7 mouse cellular contexts compared by ENCODE assay signal in the genomic region with DNA sequence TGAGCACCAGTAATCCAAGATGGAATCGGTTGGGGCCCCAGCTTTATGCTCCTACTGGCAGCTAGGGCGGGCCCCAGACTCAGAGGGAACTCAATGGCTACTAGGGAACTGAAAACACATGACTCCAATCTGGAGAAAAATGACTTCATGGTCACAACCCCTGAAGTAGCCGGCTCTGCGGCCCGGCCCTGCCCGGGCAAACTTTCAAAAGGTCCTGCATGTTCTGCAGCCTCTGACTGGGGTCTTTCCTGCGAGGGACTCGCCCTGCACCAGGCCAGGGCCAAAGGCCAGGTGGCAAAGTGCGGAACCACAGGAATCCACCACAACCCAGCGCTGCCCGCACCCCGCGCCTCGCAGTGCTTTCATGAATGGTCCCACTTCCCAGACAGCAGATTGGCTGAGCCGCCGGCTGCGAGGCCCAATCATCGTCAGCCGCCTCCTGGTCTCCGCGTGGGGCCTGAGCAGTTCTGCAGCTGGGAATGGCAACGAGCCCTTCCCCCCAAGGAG.
A peak's percentile ranks its signal among the peaks of the same experiment; 100 is the strongest.
DNase-seq lines count a peak whose midpoint lies in the region; ATAC-seq and TF ChIP-seq lines count a peak whose summit lies in the region.

No protein-coding gene starts in this region.

- peak overlapping the region; percentile 83 for H3K4me2 ChIP-seq in heart, embryonic 13.5 days
- peak overlapping the region; percentile 56 for H3K4me2 ChIP-seq in kidney, postnatal 0 days (ENCODE audit: low read length)
- H3K4me2 ChIP-seq in midbrain, embryonic 16.5 days (ENCODE audit: low read length) = peak overlapping the region; percentile 88
- peak overlapping the region; percentile 84 for H3K4me2 ChIP-seq in stomach, embryonic 16.5 days (ENCODE audit: low read depth, low read length)

- H3K27ac ChIP-seq in forebrain, embryonic 10.5 days = peak overlapping the region; percentile 89
- no peak overlapping the region for H3K27ac ChIP-seq in heart, embryonic 13.5 days (replicated peaks)
- 0 out of 2 replicates have a peak overlapping the region, but pooled peaks have one; percentile 44 for H3K27ac ChIP-seq in kidney, postnatal 0 days
- no peak overlapping the region for H3K27ac ChIP-seq in midbrain, embryonic 16.5 days (ENCODE audit: low read length)
- H3K27ac ChIP-seq in stomach, embryonic 16.5 days (ENCODE audit: low read length) = peak overlapping the region; percentile 53; the same call in 1 of the 2 replicates

- no peaks in the 10 kb centered on the region for H3K36me3 ChIP-seq in forebrain, embryonic 10.5 days (replicated peaks)
- H3K36me3 ChIP-seq in heart, embryonic 13.5 days = no peaks in the 10 kb centered on the region
- no peaks in the 10 kb centered on the region for H3K36me3 ChIP-seq in kidney, postnatal 0 days (ENCODE audit: insufficient read depth, low read length)
- H3K36me3 ChIP-seq in midbrain, embryonic 16.5 days (ENCODE audit: control insufficient read depth, insufficient read depth, low read length) = no peaks in the 10 kb centered on the region
- H3K36me3 ChIP-seq in stomach, embryonic 16.5 days (ENCODE audit: control insufficient read depth, insufficient read depth, low read length) = no peaks in the 10 kb centered on the region

- peak overlapping the region; percentile 76 for H3K9ac ChIP-seq in heart, embryonic 13.5 days
- 0 out of 2 replicates have a peak overlapping the region, but pooled peaks have one; percentile 10 for H3K9ac ChIP-seq in kidney, postnatal 0 days (ENCODE audit: low read depth, low read length)
- peak overlapping the region; percentile 49 for H3K9ac ChIP-seq in midbrain, embryonic 16.5 days (ENCODE audit: low read depth, low read length)
- peak overlapping the region; percentile 63 for H3K9ac ChIP-seq in stomach, embryonic 16.5 days (ENCODE audit: low read length)

- peaks cover 44% of the 10 kb centered on the region for H3K4me1 ChIP-seq in forebrain, embryonic 10.5 days
- H3K4me1 ChIP-seq in heart, embryonic 13.5 days = peaks cover 27% of the 10 kb centered on the region
- H3K4me1 ChIP-seq in kidney, postnatal 0 days (replicated peaks; ENCODE audit: insufficient read depth, low read length) = peaks cover 8% of the 10 kb centered on the region; the same call in 1 of the 2 replicates
- H3K4me1 ChIP-seq in midbrain, embryonic 16.5 days (ENCODE audit: control insufficient read depth, insufficient read depth, low read length) = peaks cover 7% of the 10 kb centered on the region; the same call in 1 of the 2 replicates
- H3K4me1 ChIP-seq in stomach, embryonic 16.5 days (ENCODE audit: control insufficient read depth, insufficient read depth, low read length) = peaks cover 13% of the 10 kb centered on the region

- TF ChIP-seq POLR2A in brain, embryonic 14.5 days (IDR thresholded peaks at IDR 0.05; ENCODE audit: borderline replicate concordance, extremely low read depth, insufficient read depth, insufficient read length, poor library complexity, severe bottlenecking) = no peak

- peak; percentile 95 for DNase-seq in brain, embryonic 14.5 days (ENCODE audit: low read depth)
- DNase-seq in forebrain, embryonic 10.5 days (ENCODE audit: extremely low spot score, low spot score) = peak; percentile 89
- DNase-seq in kidney, postnatal 0 days (ENCODE audit: low spot score) = peak; percentile 89
- peak; percentile 79 for DNase-seq in liver

- peaks cover 39% of the 10 kb centered on the region for H3K27me3 ChIP-seq in forebrain, embryonic 10.5 days (ENCODE audit: poor library complexity, severe bottlenecking)
- H3K27me3 ChIP-seq in heart, embryonic 13.5 days (replicated peaks) = peaks cover 18% of the 10 kb centered on the region
- H3K27me3 ChIP-seq in kidney, postnatal 0 days (ENCODE audit: insufficient read depth, low read length) = no peaks in the 10 kb centered on the region
- no peaks in the 10 kb centered on the region for H3K27me3 ChIP-seq in midbrain, embryonic 16.5 days (ENCODE audit: control insufficient read depth, insufficient read depth, low read depth, low read length)
- no peaks in the 10 kb centered on the region for H3K27me3 ChIP-seq in stomach, embryonic 16.5 days (ENCODE audit: control insufficient read depth, insufficient read depth, low read length)

- WGBS in forebrain, embryonic 10.5 days = under 1% methylated on average over 22 of the region's 22 CpGs
- 2% methylated on average over 22 of the region's 22 CpGs for WGBS in heart, embryonic 13.5 days
- WGBS in kidney, postnatal 0 days = under 1% methylated on average over 22 of the region's 22 CpGs
- under 1% methylated on average over 22 of the region's 22 CpGs for WGBS in midbrain, embryonic 16.5 days
- under 1% methylated on average over 22 of the region's 22 CpGs for WGBS in stomach, embryonic 16.5 days

- no peak for TF ChIP-seq CTCF in brain, embryonic 14.5 days (IDR thresholded peaks at IDR 0.05; ENCODE audit: borderline replicate concordance, extremely low read depth, insufficient read depth, insufficient read length)
- TF ChIP-seq CTCF in kidney, postnatal 0 days (IDR thresholded peaks at IDR 0.05; ENCODE audit: low read depth) = 0 out of 2 replicates have a peak, but pooled peaks have one; percentile 12

- H3K4me3 ChIP-seq in forebrain, embryonic 10.5 days = peak overlapping the region; percentile 50
- H3K4me3 ChIP-seq in heart, embryonic 13.5 days = peak overlapping the region; percentile 48
- H3K4me3 ChIP-seq in kidney, postnatal 0 days (replicated peaks; ENCODE audit: low read depth, low read length) = peak overlapping the region; percentile 11; the same call in 1 of the 2 replicates
- peak overlapping the region; percentile 41 for H3K4me3 ChIP-seq in midbrain, embryonic 16.5 days (ENCODE audit: low read depth, low read length)
- peak overlapping the region; percentile 42 for H3K4me3 ChIP-seq in stomach, embryonic 16.5 days (replicated peaks; ENCODE audit: low read length)

- H3K9me3 ChIP-seq in forebrain, embryonic 10.5 days = no peaks in the 10 kb centered on the region
- H3K9me3 ChIP-seq in heart, embryonic 13.5 days = no peaks in the 10 kb centered on the region
- H3K9me3 ChIP-seq in kidney, postnatal 0 days (replicated peaks; ENCODE audit: low read length) = no peaks in the 10 kb centered on the region
- H3K9me3 ChIP-seq in midbrain, embryonic 16.5 days (replicated peaks; ENCODE audit: control insufficient read depth, low read length, poor library complexity, severe bottlenecking) = no peaks in the 10 kb centered on the region
- no peaks in the 10 kb centered on the region for H3K9me3 ChIP-seq in stomach, embryonic 16.5 days (replicated peaks; ENCODE audit: control insufficient read depth, low read length)

- ATAC-seq in heart, embryonic 13.5 days (ENCODE audit: extremely low read depth, insufficient number of reproducible peaks, low FRiP score, low TSS enrichment) = peak; percentile 43; the same call in 1 of the 2 replicates
- peak; percentile 84 for ATAC-seq in kidney, postnatal 0 days (replicated peaks; ENCODE audit: low FRiP score, low read depth)
- peak; percentile 97 for ATAC-seq in midbrain, embryonic 16.5 days
- peak; percentile 93 for ATAC-seq in stomach, embryonic 16.5 days (ENCODE audit: insufficient read depth, low FRiP score)

Comparison
In these comparisons a context has a peak if more than half of its experiments do, and no peak if none do; other contexts are left out.
1. H3K27ac ChIP-seq: peak in forebrain, embryonic 10.5 days (single experiment), kidney, postnatal 0 days (single experiment) and stomach, embryonic 16.5 days (single experiment); none in heart, embryonic 13.5 days (single experiment) and midbrain, embryonic 16.5 days (single experiment).
2. ATAC-seq: peak in every context shown above with its lines; median percentile 97 in midbrain, embryonic 16.5 days; 93 in stomach, embryonic 16.5 days; 84 in kidney, postnatal 0 days; 43 in heart, embryonic 13.5 days.
3. H3K9ac ChIP-seq: peak in every context shown above with its lines; median percentile 76 in heart, embryonic 13.5 days; 63 in stomach, embryonic 16.5 days; 49 in midbrain, embryonic 16.5 days; 10 in kidney, postnatal 0 days.
4. Peak in every context shown above with its lines, with median percentiles within 50 percentile points of each other: DNase-seq, H3K4me3 ChIP-seq and H3K4me2 ChIP-seq.